Mouse (Mus musculus) embryonic facial prominence, embryonic 15.5 days (tissue): ENCODE measurements around the gene Cd164l2. TPM values are rescaled to one million over a fixed set of nuclear protein-coding genes. Genes with fewer than 3 reads are reported as not detected.

Source experiments
- ATAC-seq: fragments of 200-750 bp; cut with Nextera tagmentation; 2 replicates; pipeline ENCODE4 v1.8.0; 2017; ENCODE audit warnings: low read depth, moderate TSS enrichment; ENCODE audit not compliant: insufficient number of reproducible peaks, low FRiP score, low TSS enrichment
- H3K27ac ChIP-seq: fragments of 300-500 bp; sonication (generic); replicated peaks from 2 replicates; pipeline ENCODE4 v1.5.1; 2015; ENCODE audit warnings: mild to moderate bottlenecking, inconsistent platforms
- H3K27me3 ChIP-seq: fragments of 300-500 bp; sonication (generic); 2 replicates; pipeline ENCODE4 v1.6.1; 2015; ENCODE audit warnings: inconsistent platforms
- H3K36me3 ChIP-seq: fragments of 300-500 bp; sonication (generic); 2 replicates; pipeline ENCODE4 v1.6.1; 2015; ENCODE audit warnings: mild to moderate bottlenecking, inconsistent platforms
- H3K4me1 ChIP-seq: fragments of 300-500 bp; sonication (generic); 2 replicates; pipeline ENCODE4 v1.6.1; 2015; ENCODE audit warnings: inconsistent platforms
- H3K4me2 ChIP-seq: fragments of 300-500 bp; sonication (generic); replicated peaks from 2 replicates; pipeline ENCODE4 v1.6.1; 2015; ENCODE audit warnings: mild to moderate bottlenecking, inconsistent platforms
- H3K4me3 ChIP-seq: fragments of 300-500 bp; sonication (generic); replicated peaks from 2 replicates; pipeline ENCODE4 v1.5.1; 2015; ENCODE audit warnings: mild to moderate bottlenecking, inconsistent platforms
- H3K9ac ChIP-seq: fragments of 300-500 bp; sonication (generic); 2 replicates; pipeline ENCODE4 v1.6.1; 2015; ENCODE audit warnings: inconsistent platforms
- H3K9me3 ChIP-seq: fragments of 300-500 bp; sonication (generic); replicated peaks from 2 replicates; pipeline ENCODE4 v1.6.1; 2016; ENCODE audit warnings: inconsistent platforms
- WGBS: fragments of 180-500 bp; shearing (Covaris S2); methylation state at CpG from one replicate; pipeline ENCODE4 v1.1.7; 2015; 5-methylcytosine and 5-hydroxymethylcytosine counted together
- polyA plus RNA-seq: library from polyadenylated mRNA; unstranded; fragments of >200 nt; fragmentation: Nextera tagmentation; extraction: Ambion mirVana; gene quantifications from 2 replicates; pipeline ENCODE4 v1.2.1, GENCODE M21; 2015

The Cd164l2 gene
- polyA plus RNA-seq, 1 experiment from 2014 or later: 9.3 TPM

GRCm38 (mm10) chr4:133195014-133195413 is 16.9 kb upstream of the Cd164l2 start:
- H3K9ac ChIP-seq: no peak overlapping the region
- H3K4me1 ChIP-seq: peaks cover 44% of the 10 kb centered on the region
- H3K27ac ChIP-seq: no peak overlapping the region
- H3K36me3 ChIP-seq: peaks cover 60% of the 10 kb centered on the region
- H3K27me3 ChIP-seq: no peaks in the 10 kb centered on the region
- 43% methylated on average over 4 of the region's 4 CpGs for WGBS
- H3K4me2 ChIP-seq: no peak overlapping the region
- no peaks in the 10 kb centered on the region for H3K9me3 ChIP-seq
- no peak for ATAC-seq
- H3K4me3 ChIP-seq: no peak overlapping the region

GRCm38 (mm10) chr4:133196136-133196535 is 15.8 kb upstream of the Cd164l2 start:
- H3K9ac ChIP-seq: no peak overlapping the region
- no peak overlapping the region for H3K4me3 ChIP-seq
- H3K9me3 ChIP-seq: no peaks in the 10 kb centered on the region
- H3K4me1 ChIP-seq: peaks cover 55% of the 10 kb centered on the region
- no peak overlapping the region for H3K27ac ChIP-seq
- H3K27me3 ChIP-seq: no peaks in the 10 kb centered on the region
- WGBS: 86% methylated on average over 2 of the region's 2 CpGs
- peaks cover 49% of the 10 kb centered on the region for H3K36me3 ChIP-seq
- H3K4me2 ChIP-seq: no peak overlapping the region
- no peak for ATAC-seq

GRCm38 (mm10) chr4:133196852-133197251 is 15.1 kb upstream of the Cd164l2 start:
- ATAC-seq: no peak
- Histone ChIP-seq H3K4me2 (no peak overlapping the region), H3K4me1 (peaks cover 61% of the 10 kb centered on the region), H3K36me3 (peaks cover 42% of the 10 kb centered on the region), H3K27me3 (no peaks in the 10 kb centered on the region), H3K9me3 (no peaks in the 10 kb centered on the region), H3K9ac (no peak overlapping the region), H3K27ac (peak overlapping the region; percentile 78), H3K4me3 (no peak overlapping the region)
- WGBS: 30% methylated on average over 7 of the region's 7 CpGs

GRCm38 (mm10) chr4:133197355-133197754 is 14.6 kb upstream of the Cd164l2 start:
- ATAC-seq: no peak

GRCm38 (mm10) chr4:133197801-133198286 is 14.1 kb upstream of the Cd164l2 start:
- no peak for ATAC-seq
- Histone ChIP-seq H3K9me3 (no peaks in the 10 kb centered on the region), H3K36me3 (peaks cover 33% of the 10 kb centered on the region), H3K4me3 (no peak overlapping the region), H3K27me3 (no peaks in the 10 kb centered on the region), H3K9ac (no peak overlapping the region), H3K27ac (peak overlapping the region; percentile 78), H3K4me2 (no peak overlapping the region), H3K4me1 (peaks cover 62% of the 10 kb centered on the region)
- WGBS: 25% methylated on average over 13 of the region's 13 CpGs

More at GRCm38 (mm10) chr4:133197355-133197754, 14.6 kb upstream of the Cd164l2 start:
- Histone ChIP-seq H3K4me1 (peaks cover 62% of the 10 kb centered on the region), H3K4me3 (no peak overlapping the region), H3K36me3 (peaks cover 38% of the 10 kb centered on the region), H3K9ac (no peak overlapping the region), H3K9me3 (no peaks in the 10 kb centered on the region), H3K27me3 (no peaks in the 10 kb centered on the region), H3K4me2 (no peak overlapping the region), H3K27ac (peak overlapping the region; percentile 78)
- 19% methylated on average over 5 of the region's 5 CpGs for WGBS

GRCm38 (mm10) chr4:133198337-133199180 is 13.4 kb upstream of the Cd164l2 start:
- no peak overlapping the region for H3K4me3 ChIP-seq
- H3K4me1 ChIP-seq: peaks cover 62% of the 10 kb centered on the region
- no peaks in the 10 kb centered on the region for H3K9me3 ChIP-seq
- H3K4me2 ChIP-seq: no peak overlapping the region
- peaks cover 26% of the 10 kb centered on the region for H3K36me3 ChIP-seq
- H3K27me3 ChIP-seq: no peaks in the 10 kb centered on the region
- peak overlapping the region; percentile 78 for H3K27ac ChIP-seq
- no peak overlapping the region for H3K9ac ChIP-seq
- WGBS: 32% methylated on average over 19 of the region's 19 CpGs
- no peak for ATAC-seq

- Histone ChIP-seq H3K9ac (no peak overlapping the region), H3K4me2 (peak overlapping the region; percentile 38)
Measured at GRCm38 (mm10) chr4:133199743-133200142, 12.2 kb upstream of the Cd164l2 start.

GRCm38 (mm10) chr4:133200343-133200742 is 11.6 kb upstream of the Cd164l2 start:
- peaks cover 71% of the 10 kb centered on the region for H3K4me1 ChIP-seq
- peak; percentile 37; the same call in 1 of the 2 replicates for ATAC-seq
- no peaks in the 10 kb centered on the region for H3K9me3 ChIP-seq
- peak overlapping the region; percentile 88 for H3K27ac ChIP-seq
- H3K4me2 ChIP-seq: peak overlapping the region; percentile 38
- H3K27me3 ChIP-seq: no peaks in the 10 kb centered on the region
- H3K36me3 ChIP-seq: peaks cover 9% of the 10 kb centered on the region; the same call in 1 of the 2 replicates
- H3K4me3 ChIP-seq: no peak overlapping the region
- no peak overlapping the region; the same call in 1 of the 2 replicates for H3K9ac ChIP-seq
- whole genome bisulfite sequencing: 32% methylated on average over 21 of the region's 21 CpGs

More at GRCm38 (mm10) chr4:133199743-133200142, 12.2 kb upstream of the Cd164l2 start:
- no peaks in the 10 kb centered on the region for H3K27me3 ChIP-seq
- no peak overlapping the region for H3K4me3 ChIP-seq
- ATAC-seq: no peak
- no peaks in the 10 kb centered on the region for H3K9me3 ChIP-seq
- 39% methylated on average over 6 of the region's 6 CpGs for WGBS
- H3K4me1 ChIP-seq: peaks cover 68% of the 10 kb centered on the region
- peaks cover 14% of the 10 kb centered on the region for H3K36me3 ChIP-seq
- H3K27ac ChIP-seq: peak overlapping the region; percentile 88

GRCm38 (mm10) chr4:133201006-133201771 is 10.7 kb upstream of the Cd164l2 start:
- peak; percentile 36; the same call in 1 of the 2 replicates for ATAC-seq
- Histone ChIP-seq H3K9me3 (no peaks in the 10 kb centered on the region), H3K4me3 (no peak overlapping the region), H3K4me1 (peaks cover 66% of the 10 kb centered on the region), H3K36me3 (peaks cover under 1% of the 10 kb centered on the region; the same call in 1 of the 2 replicates), H3K27me3 (no peaks in the 10 kb centered on the region), H3K27ac (peak overlapping the region; percentile 88), H3K9ac (no peak overlapping the region), H3K4me2 (no peak overlapping the region)
- WGBS: 53% methylated on average over 8 of the region's 8 CpGs

- Histone ChIP-seq H3K4me3 (no peak overlapping the region), H3K4me2 (no peak overlapping the region), H3K27me3 (no peaks in the 10 kb centered on the region), H3K4me1 (peaks cover 55% of the 10 kb centered on the region), H3K36me3 (no peaks in the 10 kb centered on the region), H3K27ac (no peak overlapping the region), H3K9ac (no peak overlapping the region), H3K9me3 (no peaks in the 10 kb centered on the region)
- ATAC-seq: no peak
- WGBS: 90% methylated on average over 3 of the region's 3 CpGs
Measured at GRCm38 (mm10) chr4:133202254-133202653, 9.7 kb upstream of the Cd164l2 start.

GRCm38 (mm10) chr4:133203591-133203990 is 8.3 kb upstream of the Cd164l2 start:
- no peaks in the 10 kb centered on the region for H3K27me3 ChIP-seq
- no peak overlapping the region for H3K4me3 ChIP-seq
- H3K4me1 ChIP-seq: peaks cover 42% of the 10 kb centered on the region
- H3K9ac ChIP-seq: no peak overlapping the region
- 57% methylated on average over 3 of the region's 3 CpGs for WGBS
- no peak overlapping the region for H3K27ac ChIP-seq
- no peak overlapping the region for H3K4me2 ChIP-seq
- no peaks in the 10 kb centered on the region for H3K36me3 ChIP-seq
- H3K9me3 ChIP-seq: no peaks in the 10 kb centered on the region
- ATAC-seq: no peak
